Mouse (Mus musculus) midbrain, embryonic 12.5 days (tissue): ENCODE results near the gene Map1s. TPM values are rescaled to one million over a fixed set of nuclear protein-coding genes. Genes with fewer than 3 reads are reported as not detected.

Experiments
- microRNA counts: library from miRNA; unstranded; fragments of <30 nt; microRNA quantifications from one replicate; lab custom pipeline; 2017
- microRNA-seq: library from miRNA; unstranded; fragments of <30 nt; microRNA quantifications from one replicate; pipeline ENCODE4, GENCODE M21; 2017
- polyA plus RNA-seq: library from polyadenylated mRNA; unstranded; fragments of >200 nt; fragmentation: Nextera tagmentation; extraction: Ambion mirVana; gene quantifications from 2 replicates; pipeline ENCODE4 v1.2.1, GENCODE M21; 2016

Map1s gene
- polyA plus RNA-seq, 1 experiment from 2014 or later, result 61.0 TPM

MicroRNAs encoded within 50 kb of the gene (microRNA counts, 519-probe panel; counts per million panel counts)
- microRNA mmu-miR-1969 (lab: Ali Mortazavi, UCI), result not detected

Small RNA genes within 50 kb of the gene (microRNA-seq; reads per million reads assigned to microRNA genes)
- gene Mir1969 (10.2 reads per million, percentile 27 among the genes with 10 or more reads in this experiment), gene Mir7067 (1.4 reads per million)

Other genes starting within 250 kb of the Map1s start
- 82.7 and 93.7 TPM in 2 replicates for gene Pgpep1, start 245.5 kb upstream of the Map1s start, polyA plus RNA-seq
- gene Lsm4, start 232.7 kb upstream of the Map1s start, polyA plus RNA-seq, result 255 and 263 TPM in 2 replicates
- gene Jund, start 207.0 kb upstream of the Map1s start, polyA plus RNA-seq, result 206 and 213 TPM in 2 replicates
- 0.04 TPM in 1 of 2 replicates, not detected in the other for gene Iqcn, start 202.5 kb upstream of the Map1s start, polyA plus RNA-seq
- not detected in 2 replicates for gene Gm3336, start 187.4 kb upstream of the Map1s start, polyA plus RNA-seq
- gene Pde4c, start 182.2 kb upstream of the Map1s start, polyA plus RNA-seq, result 0.15 and 0.39 TPM in 2 replicates
- 98.9 and 102 TPM in 2 replicates for gene Rab3a, start 151.3 kb upstream of the Map1s start, polyA plus RNA-seq
- gene Mpv17l2, start 145.0 kb upstream of the Map1s start, polyA plus RNA-seq, result 35.4 and 37.3 TPM in 2 replicates
- 73.4 and 74.6 TPM in 2 replicates for gene Pik3r2, start 129.2 kb upstream of the Map1s start, polyA plus RNA-seq
- 17.1 and 18.0 TPM in 2 replicates for gene Mast3, start 100.9 kb upstream of the Map1s start, polyA plus RNA-seq
- gene Il12rb1, start 97.5 kb upstream of the Map1s start, polyA plus RNA-seq, result 0.08 TPM in 1 of 2 replicates, not detected in the other
- 10.4 and 10.5 TPM in 2 replicates for gene Arrdc2, start 66.2 kb upstream of the Map1s start, polyA plus RNA-seq
- gene Kcnn1, start 42.7 kb upstream of the Map1s start, polyA plus RNA-seq, result 27.4 TPM in 2 replicates
- 145 and 152 TPM in 2 replicates for gene Ccdc124, start 32.0 kb upstream of the Map1s start, polyA plus RNA-seq
- gene Slc5a5, start 13.2 kb upstream of the Map1s start, polyA plus RNA-seq, result 0.55 and 0.69 TPM in 2 replicates
- 2,550 and 2,750 TPM in 2 replicates for gene Rpl18a, start 8.5 kb upstream of the Map1s start, polyA plus RNA-seq